Mouse (Mus musculus) kidney, postnatal 36 days (tissue): ENCODE measurements at regions not wholly inside any gene's neighbourhood (a gene's known extent, or its start where the extent isn't known, plus 50 kb on each side); places are given as distances from the start of the nearest gene placed in this dataset.
A peak's percentile ranks its signal among the peaks of the same experiment; 100 is the strongest.

Experiments
- DNase-seq, 2 experiments: peaks; one replicate each; pipeline ENCODE4 v3.0.0; 2021 to 2022; ENCODE audit warnings: mixed read lengths in 2 of 2

GRCm38 (mm10) chr8:126854121-126855055 lies 91.3 kb downstream of the Tomm20 start:
- no peak for DNase-seq

DNA sequence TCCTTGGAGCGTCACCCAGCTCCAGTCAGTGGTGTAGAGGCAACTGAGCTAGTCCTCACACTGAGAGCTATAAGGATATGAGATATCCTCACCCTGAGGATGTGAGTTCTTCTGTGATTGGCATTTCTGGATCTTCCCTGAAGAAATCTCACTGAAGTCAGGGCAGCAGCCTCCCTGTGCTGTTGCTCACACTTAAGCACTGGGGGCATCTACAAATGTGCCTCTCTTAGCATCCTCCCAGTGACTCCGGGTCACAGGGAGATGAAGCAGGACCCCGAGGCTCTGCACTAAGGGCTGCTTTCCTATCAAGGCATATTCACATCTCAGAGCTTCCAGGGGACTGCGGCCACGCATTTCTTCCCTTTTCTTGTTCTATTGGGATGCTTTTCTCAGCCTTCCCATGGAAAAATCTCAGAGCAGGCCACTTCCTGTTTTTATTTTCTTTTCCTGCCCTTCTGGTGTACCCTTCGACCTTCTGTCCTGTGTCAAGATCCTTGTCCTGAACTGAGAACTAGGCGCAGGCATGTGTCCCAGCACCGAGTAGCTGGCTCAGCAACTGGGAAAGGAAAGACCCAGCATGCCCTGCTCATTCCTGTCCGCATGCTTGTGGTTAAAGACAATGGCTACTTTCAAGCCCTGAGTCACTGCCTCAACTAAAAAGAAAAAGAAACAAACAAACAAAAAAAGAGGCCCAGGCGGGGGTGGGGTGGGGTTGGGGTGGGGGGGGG lies 92.8 kb downstream of the Tomm20 start:
- peak; percentile 70 to 89 for DNase-seq

GRCm38 (mm10) chr8:126852184-126852583 lies 93.5 kb downstream of the Tomm20 start:
- DNase-seq = peak; percentile 63 to 76

DNA sequence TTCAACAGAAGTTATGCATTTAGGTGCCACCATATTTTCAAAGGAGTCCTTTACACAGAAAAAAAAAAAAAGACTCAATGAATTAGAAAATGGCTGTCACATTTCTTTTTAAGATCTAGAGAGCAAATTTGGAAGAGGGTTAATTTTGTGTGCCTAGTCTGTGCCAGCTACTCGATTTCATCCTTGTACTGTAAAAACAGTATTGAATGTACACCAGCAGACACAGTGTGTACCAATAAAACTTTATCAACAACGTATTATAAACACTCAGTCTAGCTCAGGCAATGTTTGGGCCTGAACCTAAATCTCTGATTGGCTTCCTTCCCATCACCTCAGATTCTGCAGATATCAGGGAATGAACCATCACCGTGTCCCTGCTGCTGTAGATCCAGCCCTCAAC lies 93.9 kb downstream of the Tomm20 start:
- no peak for DNase-seq

DNA sequence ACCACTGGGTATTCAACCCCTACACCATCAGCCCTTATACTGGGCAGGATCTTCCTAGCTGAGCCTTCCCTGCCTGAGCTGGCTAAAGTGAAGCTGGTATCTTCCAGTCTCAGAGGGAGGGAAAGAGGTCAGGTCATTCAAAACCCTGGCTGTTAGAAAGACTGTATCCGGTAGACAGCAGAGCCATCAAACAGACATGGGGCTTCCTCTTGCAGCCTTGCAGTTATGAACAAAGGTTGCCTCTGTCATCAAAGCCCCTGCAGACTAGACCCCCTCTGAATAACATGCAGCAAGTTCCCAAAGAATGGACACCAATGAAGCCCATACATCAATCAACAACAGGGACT lies 95.5 kb downstream of the Tomm20 start:
- DNase-seq = no peak

DNA sequence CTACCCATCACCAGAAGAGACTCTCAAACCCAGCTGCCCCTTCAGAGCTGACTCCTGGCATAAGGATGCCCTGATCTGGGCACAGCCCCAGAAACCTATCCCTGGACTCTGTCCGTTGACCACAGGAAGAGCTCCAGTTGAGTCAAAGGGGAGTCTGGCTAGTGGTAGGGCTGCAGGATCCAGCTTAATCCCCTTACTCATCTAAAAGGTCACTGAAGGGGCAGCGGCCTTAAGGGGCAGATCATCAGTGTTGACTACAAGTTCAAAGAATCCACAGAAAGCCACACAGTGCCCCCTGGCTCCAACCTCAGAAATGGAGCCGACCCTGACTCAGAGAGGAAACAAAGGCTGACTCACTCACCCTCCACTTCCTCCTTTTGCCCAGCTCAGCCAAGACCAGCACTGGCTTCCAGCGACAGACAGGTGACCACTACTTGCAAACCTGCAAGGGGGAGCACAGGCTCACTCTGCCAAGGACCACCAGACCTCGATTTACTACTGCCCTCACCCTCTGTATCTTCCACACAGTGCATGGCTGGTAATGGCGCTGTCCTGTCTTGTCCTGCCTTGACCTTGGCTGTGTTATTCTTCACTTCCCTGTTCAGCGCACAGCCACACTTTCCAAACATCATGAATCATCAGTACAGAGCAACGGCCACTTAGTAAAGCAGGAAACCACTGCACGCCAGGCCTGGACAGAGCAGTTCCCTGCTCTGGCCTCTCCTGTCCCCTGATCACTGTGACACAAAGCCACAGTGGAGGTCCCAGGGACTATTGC lies 96.0 kb downstream of the Tomm20 start:
- DNase-seq = peak; percentile 67 to 77

DNA sequence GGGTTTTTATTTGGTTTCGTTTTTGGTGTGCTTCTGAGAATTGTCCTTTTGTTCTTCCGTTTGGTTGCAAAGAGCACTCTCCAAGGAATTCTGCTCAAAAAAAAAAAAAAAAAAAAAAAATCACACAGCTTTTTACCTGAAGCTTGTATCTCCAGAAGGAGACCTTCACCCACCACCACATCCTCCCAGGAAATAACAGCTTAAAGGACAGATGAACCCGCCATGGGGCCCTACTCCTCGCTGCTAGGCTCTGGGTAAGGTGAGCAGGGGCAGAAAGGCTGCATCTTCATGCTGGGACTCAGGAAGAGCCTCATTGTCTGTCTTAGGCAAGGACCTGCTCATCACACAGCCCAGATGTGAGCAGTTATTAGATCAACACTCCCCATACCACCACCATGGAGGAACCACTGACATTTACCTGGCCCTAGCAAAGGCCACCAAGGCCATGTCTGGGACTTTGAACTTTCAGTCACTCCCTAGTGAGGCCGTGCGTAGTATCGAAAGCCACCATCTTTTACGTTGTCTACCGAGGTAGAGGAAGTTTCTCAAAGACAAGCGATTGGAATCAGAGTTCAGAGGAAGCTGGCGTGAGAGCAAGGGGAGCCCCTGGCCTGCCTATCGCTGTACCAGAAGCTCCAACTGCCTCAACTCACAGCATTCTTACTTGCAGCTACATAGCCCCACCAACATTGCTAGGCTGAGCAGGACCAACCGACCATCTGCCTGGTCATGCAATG lies 97.1 kb downstream of the Tomm20 start:
- no peak for DNase-seq

DNA sequence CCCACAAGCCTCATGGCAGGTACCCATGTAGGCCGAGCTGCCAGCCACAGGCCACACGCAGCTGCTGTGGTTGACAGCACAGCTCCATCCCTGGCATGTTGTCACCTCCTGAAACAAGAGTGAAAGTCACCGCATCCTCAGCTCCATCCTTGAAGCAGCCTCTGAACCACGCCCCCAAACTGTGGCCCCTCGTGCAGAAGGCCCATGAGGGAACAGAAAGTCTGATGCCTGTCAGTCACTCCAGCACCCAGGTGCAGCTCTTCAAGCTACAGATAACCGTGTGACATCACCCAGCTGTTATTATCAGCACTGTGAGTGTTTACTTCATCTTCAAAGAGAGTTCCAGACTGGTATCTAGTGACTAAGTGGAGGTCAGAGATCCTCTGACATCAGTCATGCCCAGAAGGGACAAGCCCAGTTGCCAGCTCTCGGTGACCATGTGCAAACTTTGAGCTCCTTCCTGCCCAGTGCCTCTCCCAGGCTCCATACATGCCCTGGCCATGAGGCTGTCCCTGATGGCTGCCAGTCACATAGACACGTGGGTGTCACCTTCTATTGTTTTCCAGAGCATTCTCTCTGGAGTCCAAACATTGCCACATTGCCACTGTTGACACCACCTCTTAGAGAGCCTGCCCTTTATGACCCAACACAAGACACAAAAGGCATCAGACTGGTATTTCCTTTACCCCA lies 97.8 kb downstream of the Tomm20 start:
- DNase-seq = no peak

GRCm38 (mm10) chr8:126846188-126846565 lies 99.5 kb downstream of the Tomm20 start:
- DNase-seq = no peak

DNA sequence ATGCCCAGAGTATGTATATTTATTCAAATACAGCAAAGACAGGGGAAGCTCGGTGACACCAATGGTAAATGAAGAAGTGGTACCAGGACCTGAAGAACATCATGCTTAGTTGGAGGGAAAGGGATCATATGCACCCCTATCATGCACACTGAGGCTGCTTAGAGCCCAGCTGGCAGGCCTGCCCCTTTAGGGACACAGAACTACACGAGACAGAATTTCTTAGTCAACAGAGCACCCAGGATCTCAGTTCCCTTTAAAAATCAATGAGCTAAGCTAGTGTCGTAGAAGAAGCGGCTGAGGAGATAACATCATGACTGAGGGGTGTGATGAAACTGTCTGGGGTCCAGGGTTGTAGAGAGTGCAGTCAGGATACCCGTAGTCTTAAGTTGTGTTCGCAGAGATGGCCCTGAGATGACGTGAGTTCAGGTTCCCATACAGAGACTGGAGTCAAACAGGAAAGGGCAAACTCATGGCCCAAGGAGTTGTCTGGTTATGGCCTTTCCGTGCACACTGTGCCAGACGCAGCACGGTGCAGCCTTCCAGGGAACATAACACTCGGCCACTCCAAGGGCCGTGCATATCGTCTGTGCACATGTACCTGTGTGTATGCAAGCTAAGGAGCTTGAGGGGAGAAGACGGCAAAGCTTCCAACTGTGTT lies 100.0 kb downstream of the Tomm20 start:
- no peak for DNase-seq

DNA sequence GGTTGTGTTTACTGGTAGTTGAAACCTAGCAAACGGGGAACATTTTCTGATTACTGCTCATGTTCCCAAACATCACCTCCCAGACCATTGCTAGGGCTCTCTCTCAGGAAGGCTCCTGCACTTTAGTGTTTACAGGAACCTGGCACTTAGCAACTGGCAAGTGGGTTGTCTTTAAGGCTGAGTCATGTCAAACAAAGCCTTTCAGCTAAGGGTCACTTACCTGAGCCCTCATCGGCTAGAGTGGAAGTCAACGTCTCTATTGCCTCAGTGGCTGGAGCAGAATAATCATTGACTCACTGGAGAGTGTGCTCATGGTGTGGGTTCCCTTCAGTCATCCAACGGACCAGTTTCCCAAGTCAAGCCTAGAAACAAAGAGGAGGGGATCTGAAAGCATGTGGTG lies 101.0 kb downstream of the Tomm20 start:
- no peak for DNase-seq

DNA sequence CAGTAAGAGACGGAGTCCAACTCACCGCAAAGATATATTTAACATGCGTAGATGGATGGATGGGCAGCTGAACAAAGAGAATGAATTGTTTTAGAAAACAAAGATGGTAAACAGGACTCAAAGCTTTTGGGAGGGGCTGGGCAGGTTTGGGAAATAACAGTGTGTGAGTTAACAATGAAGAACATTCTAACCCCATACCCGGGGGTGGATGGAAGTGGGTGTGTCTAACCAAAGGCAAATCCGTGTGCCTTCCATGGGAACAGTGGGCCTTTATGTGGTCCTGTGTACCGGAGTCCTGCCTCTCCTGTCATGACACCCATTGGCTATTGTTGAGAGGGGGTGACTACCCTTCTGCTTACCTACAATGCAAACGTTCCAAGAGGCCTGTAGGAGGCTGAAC lies 104.5 kb downstream of the Tomm20 start:
- no peak for DNase-seq

- DNase-seq = peak; percentile 78 to 90
Observed at GRCm38 (mm10) chr8:126839712-126840355, 105.8 kb downstream of the Tomm20 start.

DNA sequence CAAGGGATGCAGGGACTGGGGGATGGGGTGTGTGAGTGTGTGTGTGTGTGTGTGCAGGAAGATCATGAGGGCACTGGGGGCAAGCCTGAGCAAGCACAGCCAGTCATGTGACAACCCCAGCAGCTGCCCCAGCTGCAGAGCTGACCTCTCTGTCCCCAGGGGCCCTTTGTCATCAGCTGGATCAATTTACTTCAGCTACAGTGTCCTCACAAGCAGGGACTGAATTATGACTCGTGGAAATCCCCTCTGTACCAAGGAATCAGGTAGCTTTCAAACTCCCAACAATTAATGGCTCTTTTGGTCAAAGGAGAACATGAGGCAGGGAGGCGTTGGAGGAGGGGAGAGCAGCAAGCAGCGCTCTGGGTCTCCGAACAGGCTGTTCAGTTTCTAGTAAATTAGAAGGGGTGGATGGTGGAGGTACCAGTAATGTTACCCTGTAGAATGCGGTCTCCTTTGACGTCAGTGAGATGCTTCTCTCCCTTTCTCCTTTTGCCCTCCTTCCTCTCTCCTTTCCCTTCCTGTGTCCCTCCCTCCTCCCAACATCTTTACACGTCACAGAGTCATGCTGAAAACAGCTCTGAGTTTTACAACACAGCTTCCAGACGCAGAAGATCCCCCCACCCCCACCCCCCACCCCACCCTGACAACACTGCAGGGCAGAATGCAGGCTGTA lies 106.5 kb downstream of the Tomm20 start:
- DNase-seq = peak; percentile 84

- DNase-seq = peak; percentile 45 to 63
Observed at GRCm38 (mm10) chr8:126838228-126838627, 107.4 kb downstream of the Tomm20 start.

- DNase-seq = peak; percentile 40 to 49
Observed at GRCm38 (mm10) chr8:126837318-126838025, 108.2 kb downstream of the Tomm20 start.

- no peak for DNase-seq
Observed at GRCm38 (mm10) chr8:126835554-126835953, 110.1 kb downstream of the Tomm20 start.

DNA sequence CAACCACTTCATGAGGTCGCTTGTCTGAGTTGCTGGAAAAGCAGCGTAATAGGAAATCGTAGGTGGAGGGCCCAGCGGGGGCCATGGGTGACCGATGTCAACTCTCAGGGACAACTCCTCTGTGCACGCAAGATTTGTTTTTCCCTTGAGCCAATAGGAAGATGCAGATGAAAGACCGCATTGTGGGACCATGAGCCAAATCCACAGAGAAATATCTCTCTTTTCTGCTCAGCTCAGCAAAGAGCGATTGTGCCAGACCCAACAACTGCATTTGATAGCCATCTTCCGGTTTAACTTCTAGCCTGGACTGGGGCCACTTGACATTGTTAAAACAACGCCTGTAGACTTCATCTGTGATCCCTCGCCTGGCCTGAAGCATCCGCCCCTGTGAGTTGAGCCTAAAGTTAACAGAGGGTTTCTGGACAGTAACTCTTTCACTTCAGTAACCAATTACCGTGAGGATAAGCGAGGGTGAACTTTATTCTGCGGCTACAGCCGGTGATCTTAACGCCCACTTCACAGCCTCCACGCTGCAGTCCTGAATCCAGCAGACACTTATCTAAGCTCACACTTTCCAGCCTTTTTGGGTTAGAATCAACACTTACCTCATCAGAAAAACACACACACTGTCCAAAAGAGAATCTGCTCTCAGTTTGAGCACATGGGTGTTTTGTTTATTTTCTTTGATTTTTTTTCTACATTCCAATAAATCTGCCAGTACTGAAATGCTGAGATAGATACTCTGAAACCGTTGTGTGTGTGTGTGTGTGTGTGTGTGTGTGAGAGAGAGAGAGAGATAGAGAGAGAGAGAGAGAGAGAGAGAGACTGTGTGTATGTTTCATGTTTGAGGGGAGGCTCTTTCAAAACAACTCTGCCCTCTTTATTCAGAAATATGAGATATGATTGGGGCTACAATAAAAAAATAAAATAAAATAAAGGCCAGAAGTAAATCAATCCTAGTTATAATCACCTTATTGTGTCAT lies 111.9 kb downstream of the Tomm20 start:
- peak; percentile 70 to 80 for DNase-seq
